Mouse (Mus musculus) heart, postnatal 0 days (tissue): ENCODE data around the gene Cyp26a1.

Experiments
- CTCF ChIP-seq: IDR thresholded peaks from 2 replicates; pipeline ENCODE4 v1.5.1; 2016; ENCODE audit warnings: antibody characterized with exemption, control low read depth, low read depth
- EP300 ChIP-seq: IDR thresholded peaks from 2 replicates; pipeline ENCODE4 v1.6.1; 2016; ENCODE audit warnings: antibody characterized with exemption, low read depth

DNA sequence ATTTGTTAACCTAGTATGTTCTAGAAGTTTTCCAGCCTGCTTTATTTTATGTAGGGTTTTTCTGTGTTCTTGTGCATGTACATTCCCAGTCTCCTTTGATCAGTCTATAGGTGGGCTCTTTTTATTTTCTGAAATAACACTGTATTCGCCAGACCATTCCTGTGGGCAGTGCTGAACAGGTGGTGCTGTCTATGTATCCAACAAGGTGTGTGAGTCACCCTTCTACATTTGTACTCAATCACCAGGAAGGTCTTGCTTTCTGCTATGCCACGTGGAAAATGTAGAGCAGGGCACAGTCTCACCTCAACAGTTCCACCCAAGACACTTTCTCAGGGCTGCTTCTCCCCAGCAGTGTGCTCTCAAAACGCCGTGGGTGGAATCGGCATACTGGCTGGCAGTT lies 28.9 kb upstream of the Cyp26a1 start:
- TF ChIP-seq CTCF (no peak), EP300 (no peak)
